ENCODE assay signal across 19 mouse cellular contexts in the genomic region with DNA sequence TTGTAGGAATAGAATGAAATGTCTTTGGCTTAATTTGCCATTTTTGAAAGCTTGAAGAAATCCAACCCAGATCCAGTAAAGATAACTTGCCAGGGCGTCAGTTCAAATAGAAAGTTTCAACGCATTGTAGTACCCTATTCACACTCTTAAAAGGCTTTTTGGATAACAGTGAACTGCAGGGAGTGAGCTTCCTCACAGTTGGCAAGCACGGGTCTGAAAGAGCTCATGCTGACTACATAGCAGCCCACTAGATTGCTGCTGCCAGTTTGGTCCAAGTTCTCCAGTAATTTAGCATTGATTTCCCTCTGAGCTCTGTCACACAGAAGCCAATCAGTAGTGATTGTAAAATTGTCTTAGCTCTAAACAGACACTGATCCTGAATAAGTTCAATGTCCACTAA.
DNase-seq lines count a peak whose midpoint lies in the region; ATAC-seq and TF ChIP-seq lines count a peak whose summit lies in the region.
"Had no signal": no experiment of that assay in that cellular context is flagged by ENCODE, and none has a peak within 500 bp of the region (broad histone marks: within the 10 kb centered on the region; RNA-seq: fewer than 3 reads in every experiment).

No protein-coding gene starts in this region.

- H3K9ac ChIP-seq in hindbrain, postnatal 0 days (replicated peaks; ENCODE audit: low read length): no peak overlapping the region
- no peak overlapping the region for H3K9ac ChIP-seq in hindbrain, embryonic 14.5 days
- H3K9ac ChIP-seq in forebrain, embryonic 16.5 days (replicated peaks; ENCODE audit: low read depth, low read length): no peak overlapping the region
- H3K9ac ChIP-seq: hindbrain, embryonic 15.5 days; liver, embryonic 14.5 days had no signal

- no peaks in the 10 kb centered on the region for H3K27me3 ChIP-seq in hindbrain, postnatal 0 days (ENCODE audit: insufficient read depth, low read length)
- H3K27me3 ChIP-seq in hindbrain, embryonic 14.5 days (ENCODE audit: control insufficient read depth, insufficient read depth, low read length): no peaks in the 10 kb centered on the region
- no peaks in the 10 kb centered on the region for H3K27me3 ChIP-seq in forebrain, embryonic 16.5 days (replicated peaks; ENCODE audit: control insufficient read depth, insufficient read depth, low read length)
- H3K27me3 ChIP-seq: hindbrain, embryonic 15.5 days had no signal

- H3K4me3 ChIP-seq in hindbrain, postnatal 0 days (ENCODE audit: low read length): no peak overlapping the region
- no peak overlapping the region for H3K4me3 ChIP-seq in hindbrain, embryonic 14.5 days (replicated peaks; ENCODE audit: low read length)
- H3K4me3 ChIP-seq in forebrain, embryonic 16.5 days (replicated peaks; ENCODE audit: low read length): no peak overlapping the region
- H3K4me3 ChIP-seq: heart, embryonic 10.5 days; hindbrain, embryonic 15.5 days had no signal

- 9% methylated on average over 3 of the region's 3 CpGs for WGBS in hindbrain, postnatal 0 days
- 9% methylated on average over 3 of the region's 3 CpGs for WGBS in hindbrain, embryonic 14.5 days
- whole genome bisulfite sequencing in forebrain, embryonic 16.5 days: 3% methylated on average over 3 of the region's 3 CpGs

- ATAC-seq in hindbrain, postnatal 0 days: no peak
- ATAC-seq in hindbrain, embryonic 14.5 days (ENCODE audit: low FRiP score): no peak
- peak; percentile 78 for ATAC-seq in forebrain, embryonic 16.5 days
- no peak for ATAC-seq in erythroblast, adult 5-6 weeks (replicated peaks; ENCODE audit: low FRiP score, poor library complexity, severe bottlenecking)
- ATAC-seq: lung, postnatal 0 days had no signal

- H3K9me3 ChIP-seq in hindbrain, postnatal 0 days (ENCODE audit: low read length): no peaks in the 10 kb centered on the region
- no peaks in the 10 kb centered on the region for H3K9me3 ChIP-seq in hindbrain, embryonic 14.5 days (ENCODE audit: control insufficient read depth, low read length)
- H3K9me3 ChIP-seq in forebrain, embryonic 16.5 days (ENCODE audit: control insufficient read depth, low read length): no peaks in the 10 kb centered on the region
- H3K9me3 ChIP-seq: heart, embryonic 10.5 days; hindbrain, embryonic 15.5 days had no signal

- H3K27ac ChIP-seq in hindbrain, postnatal 0 days: no peak overlapping the region
- H3K27ac ChIP-seq in hindbrain, embryonic 14.5 days: no peak overlapping the region
- no peak overlapping the region for H3K27ac ChIP-seq in forebrain, embryonic 16.5 days (ENCODE audit: low read length)
- H3K27ac ChIP-seq: heart, embryonic 10.5 days; hindbrain, embryonic 15.5 days; liver, embryonic 14.5 days; stomach, postnatal 0 days had no signal

- DNase-seq in hindbrain, postnatal 0 days (ENCODE audit: low spot score): peak; percentile 23
- DNase-seq in hindbrain, embryonic 14.5 days (ENCODE audit: low spot score): no peak
- DNase-seq in Muller cell, postnatal 12 days (ENCODE audit: inconsistent ontology term): peak; percentile 1
- DNase-seq in R1 (ENCODE audit: low read depth, low spot score): peak; percentile 24
- no peak for DNase-seq in urinary bladder, postnatal 36 days (ENCODE audit: low spot score in 2 of 2)
- DNase-seq: cerebellum, adult 11-12 months; gastrocnemius, postnatal 25 days; heart, postnatal 10 days; kidney, adult 2 months; kidney, postnatal 36 days; right cerebral cortex, postnatal 14 days; thymus, postnatal 14 days had no signal

- no peak for TF ChIP-seq CTCF in hindbrain, postnatal 0 days (IDR thresholded peaks at IDR 0.05; ENCODE audit: low read depth)

- no peak overlapping the region for H3K4me2 ChIP-seq in hindbrain, postnatal 0 days (ENCODE audit: low read depth, low read length)
- H3K4me2 ChIP-seq in hindbrain, embryonic 14.5 days (replicated peaks): no peak overlapping the region
- H3K4me2 ChIP-seq in forebrain, embryonic 16.5 days (ENCODE audit: low read length): no peak overlapping the region
- H3K4me2 ChIP-seq: hindbrain, embryonic 15.5 days had no signal

- no peaks in the 10 kb centered on the region for H3K4me1 ChIP-seq in hindbrain, postnatal 0 days (ENCODE audit: insufficient read depth, low read length)
- no peaks in the 10 kb centered on the region for H3K4me1 ChIP-seq in hindbrain, embryonic 14.5 days (replicated peaks; ENCODE audit: control insufficient read depth, insufficient read depth, low read length)
- H3K4me1 ChIP-seq in forebrain, embryonic 16.5 days (replicated peaks; ENCODE audit: control insufficient read depth, insufficient read depth, low read length): no peaks in the 10 kb centered on the region
- H3K4me1 ChIP-seq: heart, embryonic 10.5 days; hindbrain, embryonic 15.5 days had no signal

- H3K36me3 ChIP-seq in hindbrain, postnatal 0 days (ENCODE audit: insufficient read depth, low read length): no peaks in the 10 kb centered on the region
- H3K36me3 ChIP-seq in hindbrain, embryonic 14.5 days (replicated peaks; ENCODE audit: control insufficient read depth, insufficient read depth): no peaks in the 10 kb centered on the region
- H3K36me3 ChIP-seq in forebrain, embryonic 16.5 days (ENCODE audit: control insufficient read depth, insufficient read depth): no peaks in the 10 kb centered on the region
- H3K36me3 ChIP-seq: heart, embryonic 10.5 days; hindbrain, embryonic 15.5 days had no signal

Comparison
In these comparisons a context has a peak if more than half of its experiments do, and no peak if none do; other contexts are left out.
1. DNase-seq: peak in hindbrain, postnatal 0 days (single experiment), Muller cell, postnatal 12 days (single experiment) and R1 (single experiment); none in hindbrain, embryonic 14.5 days (single experiment) and urinary bladder, postnatal 36 days (0 of 2).